Mouse (Mus musculus): ENCODE results near the gene Dnajc7. TPM values are rescaled to one million over a fixed set of nuclear protein-coding genes. Genes with fewer than 3 reads are reported as not detected.
"Not testable (repeated sequence)": the region's sequence is repeated elsewhere in the genome, so short reads cannot be mapped to it uniquely, and the experiment has no call there.

The Dnajc7 gene
- polyA plus RNA-seq, 1 experiment from 2014 or later: 282 TPM

- Histone ChIP-seq H3K36me3 (peaks cover 36% of the 10 kb centered on the region), H3K4me2 (no peak overlapping the region), H3K9ac (replicated peaks) (no peak overlapping the region), H3K9me3 (no peaks in the 10 kb centered on the region), H3K27ac (no peak overlapping the region), H3K4me3 (replicated peaks) (no peak overlapping the region), H3K27me3 (peaks cover 24% of the 10 kb centered on the region), H3K4me1 (replicated peaks) (peaks cover 11% of the 10 kb centered on the region)
- ATAC-seq (ENCODE audit: insufficient number of reproducible peaks, insufficient read depth, low FRiP score, low TSS enrichment, low read depth): no peak
- 56% methylated on average over 13 of the region's 13 CpGs for WGBS
Observed at GRCm38 (mm10) chr11:100628862-100629352, 8.9 kb upstream of the Dnajc7 start.

GRCm38 (mm10) chr11:100628056-100628455 lies 8.1 kb upstream of the Dnajc7 start:
- no peak overlapping the region for H3K27ac ChIP-seq
- peaks cover 18% of the 10 kb centered on the region for H3K27me3 ChIP-seq
- H3K36me3 ChIP-seq: peaks cover 36% of the 10 kb centered on the region
- H3K9me3 ChIP-seq: no peaks in the 10 kb centered on the region
- WGBS: 79% methylated on average over 5 of the region's 5 CpGs
- H3K4me3 ChIP-seq (replicated peaks): no peak overlapping the region
- peaks cover 18% of the 10 kb centered on the region for H3K4me1 ChIP-seq (replicated peaks)
- ATAC-seq (ENCODE audit: insufficient number of reproducible peaks, insufficient read depth, low FRiP score, low TSS enrichment, low read depth): no peak
- no peak overlapping the region for H3K4me2 ChIP-seq
- no peak overlapping the region for H3K9ac ChIP-seq (replicated peaks)

GRCm38 (mm10) chr11:100626701-100627195 lies 6.8 kb upstream of the Dnajc7 start:
- Histone ChIP-seq H3K36me3 (peaks cover 36% of the 10 kb centered on the region), H3K27me3 (peaks cover 11% of the 10 kb centered on the region), H3K4me1 (replicated peaks) (peaks cover 18% of the 10 kb centered on the region), H3K9ac (replicated peaks) (no peak overlapping the region), H3K27ac (no peak overlapping the region), H3K4me3 (replicated peaks) (no peak overlapping the region), H3K9me3 (no peaks in the 10 kb centered on the region), H3K4me2 (no peak overlapping the region)
- 26% methylated on average over 9 of the region's 9 CpGs for WGBS
- no peak for ATAC-seq (ENCODE audit: insufficient number of reproducible peaks, insufficient read depth, low FRiP score, low TSS enrichment, low read depth)

- H3K9ac ChIP-seq (replicated peaks): no peak overlapping the region
- no peaks in the 10 kb centered on the region for H3K9me3 ChIP-seq
- no peak for ATAC-seq (ENCODE audit: insufficient number of reproducible peaks, insufficient read depth, low FRiP score, low TSS enrichment, low read depth)
- H3K4me1 ChIP-seq (replicated peaks): peaks cover 18% of the 10 kb centered on the region
- 91% methylated on average over 23 of the region's 23 CpGs for WGBS
- H3K4me3 ChIP-seq (replicated peaks): no peak overlapping the region
- no peak overlapping the region for H3K4me2 ChIP-seq
- peaks cover 9% of the 10 kb centered on the region; the same call in 1 of the 2 replicates for H3K27me3 ChIP-seq
- H3K27ac ChIP-seq: no peak overlapping the region
- H3K36me3 ChIP-seq: peaks cover 36% of the 10 kb centered on the region
Observed at GRCm38 (mm10) chr11:100625754-100626700, 6.1 kb upstream of the Dnajc7 start.

GRCm38 (mm10) chr11:100623867-100624266 lies 3.9 kb upstream of the Dnajc7 start:
- no peak overlapping the region for H3K27ac ChIP-seq
- WGBS: 47% methylated on average over 5 of the region's 5 CpGs
- H3K9ac ChIP-seq (replicated peaks): no peak overlapping the region

GRCm38 (mm10) chr11:100622714-100623113 lies 2.7 kb upstream of the Dnajc7 start:
- peak overlapping the region; percentile 77 for H3K4me3 ChIP-seq (replicated peaks)
- peaks cover 36% of the 10 kb centered on the region for H3K36me3 ChIP-seq
- H3K4me2 ChIP-seq: peak overlapping the region; percentile 67
- peak overlapping the region; percentile 78 for H3K9ac ChIP-seq (replicated peaks)
- no peaks in the 10 kb centered on the region for H3K27me3 ChIP-seq
- under 1% methylated on average over 24 of the region's 24 CpGs for WGBS
- H3K27ac ChIP-seq: peak overlapping the region; percentile 83
- peaks cover 25% of the 10 kb centered on the region for H3K4me1 ChIP-seq (replicated peaks)
- H3K9me3 ChIP-seq: no peaks in the 10 kb centered on the region
- peak; percentile 65 for ATAC-seq (ENCODE audit: insufficient number of reproducible peaks, insufficient read depth, low FRiP score, low TSS enrichment, low read depth)

More at GRCm38 (mm10) chr11:100623867-100624266, 3.9 kb upstream of the Dnajc7 start:
- Histone ChIP-seq H3K27me3 (no peaks in the 10 kb centered on the region), H3K9me3 (no peaks in the 10 kb centered on the region), H3K4me2 (peak overlapping the region; percentile 67), H3K4me3 (replicated peaks) (peak overlapping the region; percentile 77), H3K4me1 (replicated peaks) (peaks cover 19% of the 10 kb centered on the region), H3K36me3 (peaks cover 36% of the 10 kb centered on the region)
- ATAC-seq (ENCODE audit: insufficient number of reproducible peaks, insufficient read depth, low FRiP score, low TSS enrichment, low read depth): no peak

GRCm38 (mm10) chr11:100619485-100619975 lies 438 bp downstream of the Dnajc7 start:
- H3K4me3 ChIP-seq (replicated peaks): peak overlapping the region; percentile 92
- WGBS: under 1% methylated on average over 39 of the region's 40 CpGs
- peak overlapping the region; percentile 89 for H3K9ac ChIP-seq (replicated peaks)

DNA sequence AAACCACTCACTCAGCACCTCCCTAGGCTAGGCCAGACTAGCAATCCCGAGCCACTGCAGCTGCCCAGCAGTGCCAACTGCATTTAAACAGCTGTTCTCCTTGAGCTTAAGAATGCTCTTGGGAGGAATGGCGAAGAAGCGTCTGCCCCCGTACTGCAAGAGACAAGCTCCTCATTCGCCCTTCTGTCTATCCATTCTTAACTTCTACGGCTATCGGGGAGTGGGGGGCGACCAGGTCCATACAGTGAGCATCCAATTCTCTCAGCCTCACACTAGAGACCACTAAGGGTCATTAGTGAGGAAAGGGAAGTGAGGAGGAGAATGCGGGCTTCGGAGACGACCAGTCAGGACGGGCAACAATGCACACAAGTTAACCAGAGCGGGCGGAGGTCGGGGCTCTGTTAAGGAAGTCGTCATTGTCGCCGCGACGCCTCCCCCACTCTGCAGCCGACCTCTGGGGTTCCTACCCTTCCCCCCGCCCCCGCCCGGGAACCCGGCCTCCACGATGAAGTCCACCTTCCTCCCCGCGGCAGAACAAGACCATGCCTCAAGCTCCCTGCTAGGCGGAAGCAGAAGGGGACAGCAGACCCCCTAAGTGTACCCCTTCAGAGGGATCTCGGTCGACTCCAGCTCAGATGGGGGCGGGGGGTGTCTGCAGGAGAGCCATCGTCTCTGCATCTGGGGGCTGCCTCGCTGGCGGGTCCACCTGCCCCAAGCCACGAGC lies 1.0 kb downstream of the Dnajc7 start, which contains the start of gene Nkiras2:
TSS of gene Nkiras2 (plus strand) at position 484 of the 724 bp plus-strand sequence.
- Histone ChIP-seq H3K9ac (replicated peaks) (peak within 1 kb of the TSS; percentile 89), H3K27me3 (no peaks in the 10 kb centered on the region), H3K27ac (peak within 1 kb of the TSS; percentile 93), H3K9me3 (no peaks in the 10 kb centered on the region), H3K4me3 (replicated peaks) (peak within 1 kb of the TSS; percentile 92), H3K4me2 (peak within 1 kb of the TSS; percentile 86), H3K4me1 (replicated peaks) (peaks cover 25% of the 10 kb centered on the region), H3K36me3 (peaks cover 10% of the 10 kb centered on the region)
- WGBS: 1% methylated on average over 35 of the region's 36 CpGs
- peak; percentile 69 for ATAC-seq (ENCODE audit: insufficient number of reproducible peaks, insufficient read depth, low FRiP score, low TSS enrichment, low read depth)

More at GRCm38 (mm10) chr11:100619485-100619975, 438 bp downstream of the Dnajc7 start:
- Histone ChIP-seq H3K27ac (peak overlapping the region; percentile 93), H3K27me3 (no peaks in the 10 kb centered on the region), H3K9me3 (no peaks in the 10 kb centered on the region), H3K4me2 (peak overlapping the region; percentile 86), H3K4me1 (replicated peaks) (peaks cover 28% of the 10 kb centered on the region), H3K36me3 (peaks cover 15% of the 10 kb centered on the region)
- ATAC-seq (ENCODE audit: insufficient number of reproducible peaks, insufficient read depth, low FRiP score, low TSS enrichment, low read depth): peak; percentile 97

GRCm38 (mm10) chr11:100617480-100617879 lies 2.5 kb downstream of the Dnajc7 start:
- Histone ChIP-seq H3K27ac (no peak overlapping the region), H3K9me3 (no peaks in the 10 kb centered on the region), H3K4me3 (replicated peaks) (no peak overlapping the region), H3K4me2 (peak overlapping the region; percentile 86), H3K27me3 (no peaks in the 10 kb centered on the region), H3K36me3 (peaks cover 10% of the 10 kb centered on the region), H3K9ac (replicated peaks) (no peak overlapping the region), H3K4me1 (replicated peaks) (peaks cover 18% of the 10 kb centered on the region)
- 85% methylated on average over 4 of the region's 4 CpGs for WGBS
- no peak for ATAC-seq (ENCODE audit: insufficient number of reproducible peaks, insufficient read depth, low FRiP score, low TSS enrichment, low read depth)

- not testable (repeated sequence) for H3K9ac ChIP-seq (replicated peaks); H3K27me3 ChIP-seq; ATAC-seq (ENCODE audit: insufficient number of reproducible peaks, insufficient read depth, low FRiP score, low TSS enrichment, low read depth); H3K4me2 ChIP-seq; H3K9me3 ChIP-seq; H3K4me3 ChIP-seq (replicated peaks); H3K27ac ChIP-seq
- Histone ChIP-seq H3K36me3 (peaks cover 15% of the 10 kb centered on the region), H3K4me1 (replicated peaks) (peaks cover 18% of the 10 kb centered on the region)
- 89% methylated on average over 7 of the region's 7 CpGs for WGBS
Observed at GRCm38 (mm10) chr11:100616836-100617235, 3.1 kb downstream of the Dnajc7 start.

All from limb, embryonic 12.5 days (tissue).